Mouse (Mus musculus): ENCODE data around the gene Gm20532. TPM values are rescaled to one million over a fixed set of nuclear protein-coding genes. Genes with fewer than 3 reads are reported as not detected.

Gm20532 gene
- polyA plus RNA-seq, 1 experiment = not detected

DNA sequence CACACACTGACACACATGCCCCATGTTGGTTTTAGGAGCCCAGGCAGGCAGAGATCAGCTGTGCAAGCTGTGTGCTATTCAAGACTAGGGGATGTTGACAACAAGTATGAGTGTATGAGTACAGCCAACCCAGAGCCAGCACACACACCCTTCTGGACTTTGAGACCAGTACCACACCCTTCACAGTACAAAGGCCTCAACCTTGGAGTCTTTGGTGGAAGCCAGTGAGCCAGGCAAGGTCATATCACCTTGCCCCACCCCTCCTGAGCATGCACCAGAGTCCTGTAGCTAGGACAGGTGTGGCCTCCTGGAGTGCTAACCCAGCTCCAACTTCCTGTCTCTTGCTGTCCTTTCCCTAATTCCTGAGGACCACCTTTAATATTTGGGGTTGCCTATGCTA, 24.6 kb downstream of the Gm20532 start:
- H3K4me3 ChIP-seq (replicated peaks; ENCODE audit: insufficient read depth, low read depth, low read length) = no peak overlapping the region
- TF ChIP-seq POLR2A (IDR thresholded peaks at IDR 0.05; ENCODE audit: borderline replicate concordance, insufficient read depth, low read length) = no peak
- TF ChIP-seq CTCF (IDR thresholded peaks at IDR 0.05; ENCODE audit: borderline replicate concordance, insufficient read depth, low read depth, low read length) = no peak
- no peak overlapping the region for H3K27ac ChIP-seq (ENCODE audit: insufficient read depth, low read length)
- H3K4me1 ChIP-seq (ENCODE audit: control insufficient read depth, insufficient read depth, low read length) = no peaks in the 10 kb centered on the region
- no peaks in the 10 kb centered on the region for H3K27me3 ChIP-seq (ENCODE audit: control insufficient read depth, insufficient read depth, low read length)
- DNase-seq = no peak

DNA sequence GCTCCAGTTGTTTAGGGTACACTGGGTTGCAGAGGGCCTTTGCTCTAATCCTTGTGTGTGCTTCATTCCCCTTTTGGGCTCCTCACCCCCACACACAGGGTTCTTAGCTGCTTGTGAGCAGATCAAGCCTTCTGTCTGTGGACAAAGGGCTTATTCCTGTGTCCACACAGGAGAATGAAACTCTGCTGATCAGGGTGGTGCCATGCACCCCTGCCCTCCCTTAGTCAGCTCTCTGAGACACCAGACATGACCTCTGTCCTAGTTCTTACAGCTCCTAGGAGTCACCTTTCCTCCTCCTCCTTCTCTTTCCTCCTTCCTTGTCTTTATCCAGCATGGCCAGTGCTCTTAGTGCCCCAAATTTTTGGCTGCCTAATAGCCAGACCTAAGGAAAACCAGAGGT, 25.5 kb downstream of the Gm20532 start:
- Histone ChIP-seq H3K4me1 (ENCODE audit: control insufficient read depth, insufficient read depth, low read length) (no peaks in the 10 kb centered on the region), H3K4me3 (replicated peaks; ENCODE audit: insufficient read depth, low read depth, low read length) (no peak overlapping the region), H3K27me3 (ENCODE audit: control insufficient read depth, insufficient read depth, low read length) (no peaks in the 10 kb centered on the region), H3K27ac (ENCODE audit: insufficient read depth, low read length) (no peak overlapping the region)
- no peak for TF ChIP-seq POLR2A (IDR thresholded peaks at IDR 0.05; ENCODE audit: borderline replicate concordance, insufficient read depth, low read length)
- TF ChIP-seq CTCF (IDR thresholded peaks at IDR 0.05; ENCODE audit: borderline replicate concordance, insufficient read depth, low read depth, low read length) = no peak
- DNase-seq = no peak

DNA sequence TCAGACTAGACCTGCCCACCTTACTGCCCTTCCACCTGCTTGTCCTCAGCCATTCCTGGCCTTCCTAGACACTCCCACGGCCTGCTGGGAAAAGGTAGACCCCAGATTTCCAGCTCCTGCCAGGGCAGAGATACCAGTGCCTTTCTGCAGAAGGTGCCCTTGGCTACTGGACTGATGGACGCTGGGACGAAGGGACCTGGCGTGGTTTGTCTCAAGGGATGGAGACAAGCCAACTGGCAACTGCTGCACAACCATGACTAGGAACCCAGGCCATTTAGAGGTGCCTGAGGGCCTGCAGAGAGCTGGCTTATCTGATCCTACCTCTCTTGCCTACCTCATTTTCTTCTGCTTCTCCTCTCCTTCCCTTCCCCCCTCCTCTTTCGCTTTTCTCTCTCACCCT, 28.5 kb downstream of the Gm20532 start:
- Histone ChIP-seq H3K4me3 (replicated peaks; ENCODE audit: insufficient read depth, low read depth, low read length) (no peak overlapping the region), H3K27me3 (ENCODE audit: control insufficient read depth, insufficient read depth, low read length) (no peaks in the 10 kb centered on the region), H3K4me1 (ENCODE audit: control insufficient read depth, insufficient read depth, low read length) (no peaks in the 10 kb centered on the region; the same call in 1 of the 2 replicates), H3K27ac (ENCODE audit: insufficient read depth, low read length) (no peak overlapping the region)
- TF ChIP-seq CTCF (IDR thresholded peaks at IDR 0.05; ENCODE audit: borderline replicate concordance, insufficient read depth, low read depth, low read length) (no peak), POLR2A (IDR thresholded peaks at IDR 0.05; ENCODE audit: borderline replicate concordance, insufficient read depth, low read length) (no peak)
- 45% methylated on average over 5 of the region's 5 CpGs for WGBS
- DNase-seq = no peak

DNA sequence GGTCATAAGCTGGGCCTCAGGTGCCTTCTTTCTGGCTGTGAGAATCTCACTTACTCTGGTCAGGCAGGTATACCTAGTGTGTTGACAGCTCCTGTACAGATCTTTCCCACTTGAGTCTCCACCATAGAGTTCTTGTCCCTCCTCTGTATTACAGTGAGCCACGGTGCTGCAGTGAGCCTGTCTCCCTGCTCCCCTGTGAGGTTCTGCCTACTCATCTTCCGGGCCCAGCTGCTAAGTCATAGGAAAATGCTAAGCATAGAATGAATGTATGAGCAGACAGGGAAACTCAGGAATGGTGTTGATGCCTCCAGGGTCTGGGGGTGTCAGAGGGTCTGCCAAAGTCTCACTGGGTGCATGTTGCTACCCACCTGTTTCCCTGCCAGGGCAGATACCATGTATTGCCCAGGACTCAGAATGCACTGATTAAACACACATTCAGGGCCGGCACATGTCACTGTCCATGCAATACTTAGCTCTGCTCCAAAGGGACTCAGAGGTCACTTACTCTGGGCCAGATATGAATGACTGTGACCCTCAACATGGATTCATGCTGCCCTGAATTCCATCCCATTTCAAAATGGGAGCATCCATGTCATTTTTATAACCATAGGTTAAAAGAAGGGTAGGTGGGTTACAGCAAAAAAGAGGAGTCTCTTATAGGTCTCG, 29.2 kb downstream of the Gm20532 start:
- Histone ChIP-seq H3K4me1 (ENCODE audit: control insufficient read depth, insufficient read depth, low read length) (no peaks in the 10 kb centered on the region; the same call in 1 of the 2 replicates), H3K4me3 (replicated peaks; ENCODE audit: insufficient read depth, low read depth, low read length) (no peak overlapping the region), H3K27ac (ENCODE audit: insufficient read depth, low read length) (no peak overlapping the region), H3K27me3 (ENCODE audit: control insufficient read depth, insufficient read depth, low read length) (no peaks in the 10 kb centered on the region)
- 84% methylated on average over 4 of the region's 4 CpGs for WGBS
- DNase-seq = no peak
- TF ChIP-seq POLR2A (IDR thresholded peaks at IDR 0.05; ENCODE audit: borderline replicate concordance, insufficient read depth, low read length) = no peak
- no peak for TF ChIP-seq CTCF (IDR thresholded peaks at IDR 0.05; ENCODE audit: borderline replicate concordance, insufficient read depth, low read depth, low read length)

DNA sequence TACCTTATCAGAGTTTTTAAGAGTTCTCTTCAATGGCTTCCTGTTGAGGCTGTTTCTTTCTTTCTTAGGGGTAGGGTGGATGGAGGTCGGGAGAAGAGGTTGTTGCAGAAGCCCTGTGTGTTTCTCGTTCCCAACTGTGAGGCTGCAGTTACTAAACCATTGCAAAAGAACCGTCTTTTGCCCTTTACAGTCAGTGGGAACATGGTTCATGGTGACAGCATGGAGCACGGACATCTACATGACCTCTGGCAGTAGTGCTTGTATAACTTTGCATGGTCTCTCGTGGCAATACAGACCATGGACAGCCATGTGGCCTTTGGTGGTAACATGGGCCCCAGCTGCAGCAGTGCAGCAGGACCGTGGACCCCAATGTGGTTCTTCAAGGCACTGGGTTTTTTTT, 30.9 kb downstream of the Gm20532 start:
- Histone ChIP-seq H3K4me3 (replicated peaks; ENCODE audit: insufficient read depth, low read depth, low read length) (no peak overlapping the region), H3K27ac (ENCODE audit: insufficient read depth, low read length) (no peak overlapping the region), H3K27me3 (ENCODE audit: control insufficient read depth, insufficient read depth, low read length) (no peaks in the 10 kb centered on the region), H3K4me1 (ENCODE audit: control insufficient read depth, insufficient read depth, low read length) (no peaks in the 10 kb centered on the region; the same call in 1 of the 2 replicates)
- TF ChIP-seq POLR2A (IDR thresholded peaks at IDR 0.05; ENCODE audit: borderline replicate concordance, insufficient read depth, low read length) = no peak
- TF ChIP-seq CTCF (IDR thresholded peaks at IDR 0.05; ENCODE audit: borderline replicate concordance, insufficient read depth, low read depth, low read length) = no peak
- 70% methylated on average over 6 of the region's 6 CpGs for WGBS
- no peak for DNase-seq

DNA sequence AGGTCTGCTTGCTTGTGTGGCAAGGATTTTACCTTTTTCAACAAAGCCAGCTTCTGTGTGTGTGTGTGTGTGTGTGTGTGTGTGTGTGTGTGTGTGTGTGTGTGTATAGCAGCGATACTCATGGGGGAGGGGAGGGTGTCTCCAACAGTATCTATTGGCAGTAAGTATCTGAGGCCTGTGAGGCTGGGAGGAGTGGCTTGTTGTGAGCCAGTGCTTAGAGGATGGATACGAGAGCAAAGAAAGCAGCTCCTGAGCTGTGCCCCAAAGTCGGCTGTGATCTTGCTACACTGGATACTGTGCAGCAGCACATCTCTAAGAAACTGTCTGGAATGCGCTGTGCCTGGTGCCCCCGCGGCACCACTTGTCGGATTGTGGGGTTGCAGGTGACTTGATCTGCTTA, 31.5 kb downstream of the Gm20532 start:
- no peak for TF ChIP-seq CTCF (IDR thresholded peaks at IDR 0.05; ENCODE audit: borderline replicate concordance, insufficient read depth, low read depth, low read length)
- TF ChIP-seq POLR2A (IDR thresholded peaks at IDR 0.05; ENCODE audit: borderline replicate concordance, insufficient read depth, low read length) = no peak
- WGBS = 67% methylated on average over 7 of the region's 7 CpGs
- no peak for DNase-seq
- Histone ChIP-seq H3K4me1 (ENCODE audit: control insufficient read depth, insufficient read depth, low read length) (no peaks in the 10 kb centered on the region; the same call in 1 of the 2 replicates), H3K27ac (ENCODE audit: insufficient read depth, low read length) (no peak overlapping the region), H3K27me3 (ENCODE audit: control insufficient read depth, insufficient read depth, low read length) (no peaks in the 10 kb centered on the region), H3K4me3 (replicated peaks; ENCODE audit: insufficient read depth, low read depth, low read length) (no peak overlapping the region)

DNA sequence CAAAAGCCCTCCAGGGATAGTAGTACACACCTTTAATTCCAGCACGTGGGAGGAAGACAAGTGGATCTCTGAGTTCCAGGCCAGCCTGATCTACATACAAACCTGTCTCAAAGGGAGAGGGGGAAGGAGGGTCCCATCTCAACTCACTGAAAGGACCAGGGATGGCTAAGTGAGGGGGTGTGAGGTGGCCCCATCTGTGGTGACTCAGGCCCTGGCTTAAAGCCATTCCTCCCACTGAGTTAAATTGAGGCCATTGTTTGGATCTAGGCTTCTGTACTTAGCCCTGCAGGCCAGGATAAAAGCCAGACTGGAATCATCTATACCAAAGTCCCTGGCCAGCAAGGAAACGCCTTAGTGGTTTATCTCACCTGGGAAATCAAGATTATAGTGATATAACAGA, 34.8 kb downstream of the Gm20532 start:
- no peak overlapping the region for H3K4me3 ChIP-seq (replicated peaks; ENCODE audit: insufficient read depth, low read depth, low read length)
- WGBS = 19% methylated on average over 2 of the region's 2 CpGs
- H3K27ac ChIP-seq (ENCODE audit: insufficient read depth, low read length) = no peak overlapping the region
- no peaks in the 10 kb centered on the region; the same call in 1 of the 2 replicates for H3K4me1 ChIP-seq (ENCODE audit: control insufficient read depth, insufficient read depth, low read length)
- TF ChIP-seq POLR2A (IDR thresholded peaks at IDR 0.05; ENCODE audit: borderline replicate concordance, insufficient read depth, low read length) (no peak), CTCF (IDR thresholded peaks at IDR 0.05; ENCODE audit: borderline replicate concordance, insufficient read depth, low read depth, low read length) (no peak)
- H3K27me3 ChIP-seq (ENCODE audit: control insufficient read depth, insufficient read depth, low read length) = no peaks in the 10 kb centered on the region
- DNase-seq = no peak

DNA sequence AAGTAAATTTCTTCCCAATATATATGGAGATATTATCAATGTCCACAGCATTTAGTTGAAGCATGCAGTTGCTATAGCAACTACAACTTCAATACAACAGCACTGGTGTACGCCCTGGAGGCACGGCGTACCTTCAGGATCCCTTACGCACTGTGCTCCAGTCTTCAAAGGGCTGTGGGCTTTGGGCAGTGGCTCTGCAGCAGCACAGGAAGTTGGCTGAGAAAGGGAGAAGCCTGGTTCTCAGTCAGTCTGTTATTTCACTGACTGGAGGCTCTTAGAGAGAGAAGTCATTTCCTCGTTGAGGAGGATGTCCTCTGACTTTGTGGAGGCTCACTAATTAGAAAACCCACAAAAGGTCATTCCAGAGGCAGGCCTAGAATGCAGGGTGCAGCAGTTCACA, 36.5 kb downstream of the Gm20532 start:
- Histone ChIP-seq H3K4me1 (ENCODE audit: control insufficient read depth, insufficient read depth, low read length) (no peaks in the 10 kb centered on the region; the same call in 1 of the 2 replicates), H3K27ac (ENCODE audit: insufficient read depth, low read length) (no peak overlapping the region), H3K27me3 (ENCODE audit: control insufficient read depth, insufficient read depth, low read length) (no peaks in the 10 kb centered on the region), H3K4me3 (replicated peaks; ENCODE audit: insufficient read depth, low read depth, low read length) (no peak overlapping the region)
- WGBS = 80% methylated on average over 5 of the region's 5 CpGs
- no peak for DNase-seq
- TF ChIP-seq CTCF (IDR thresholded peaks at IDR 0.05; ENCODE audit: borderline replicate concordance, insufficient read depth, low read depth, low read length) (no peak), POLR2A (IDR thresholded peaks at IDR 0.05; ENCODE audit: borderline replicate concordance, insufficient read depth, low read length) (no peak)

Data from cerebellum, adult 2 months (tissue).